Mouse (Mus musculus): ENCODE results near the gene Foxd1. TPM values are rescaled to one million over a fixed set of nuclear protein-coding genes. Genes with fewer than 3 reads are reported as not detected.

Gene Foxd1
- total and polyA plus RNA-seq, 3 experiments, result 0.05 TPM; not detected in 2

DNA sequence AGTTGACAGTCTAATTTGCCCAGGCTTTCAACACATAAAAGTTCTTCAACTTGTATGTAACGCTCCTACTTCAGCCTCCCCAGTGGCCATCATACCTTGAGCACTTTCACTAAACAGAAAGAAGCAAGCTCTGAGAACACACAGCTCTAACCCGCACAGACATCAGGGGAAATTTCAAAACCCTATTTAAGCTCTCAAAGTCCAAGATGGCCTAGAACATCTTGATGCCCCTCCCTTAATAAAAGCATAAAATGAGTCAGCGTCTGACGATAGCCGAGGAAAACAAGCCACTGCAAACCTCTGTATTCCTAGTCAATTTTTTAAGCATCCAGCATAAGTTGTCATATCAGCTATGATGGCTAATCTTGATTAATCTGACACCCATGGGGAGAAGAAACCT lies 42.4 kb upstream of the Foxd1 start:
- DNase-seq (ENCODE audit: low spot score), result no peak
- no peaks in the 10 kb centered on the region for H3K27me3 ChIP-seq (ENCODE audit: insufficient read depth, low read length)
- TF ChIP-seq CTCF (IDR thresholded peaks at IDR 0.05; ENCODE audit: low read depth, low read length) (no peak), TAL1 (conservative IDR thresholded peaks at IDR 0.05; ENCODE audit: low read depth, low read length) (no peak), POLR2AphosphoS5 (IDR thresholded peaks at IDR 0.05; ENCODE audit: insufficient replicate concordance, low read depth, low read length) (no peak), GATA1 (IDR thresholded peaks at IDR 0.05; ENCODE audit: borderline replicate concordance, low read length) (no peak)
- peaks cover 79% of the 10 kb centered on the region for H3K36me3 ChIP-seq (replicated peaks)
- no peaks in the 10 kb centered on the region for H3K9me3 ChIP-seq (replicated peaks)
- ATAC-seq (ENCODE audit: extremely low read depth, insufficient number of reproducible peaks, low FRiP score, poor library complexity, severe bottlenecking), result no peak
- H3K4me1 ChIP-seq (ENCODE audit: insufficient read depth, low read depth, low read length), result peaks cover 46% of the 10 kb centered on the region
- H3K4me3 ChIP-seq (ENCODE audit: low read depth, low read length), result no peak overlapping the region

- Histone ChIP-seq H3K4me3 (ENCODE audit: low read depth, low read length) (no peak overlapping the region; the same call in 1 of the 2 replicates), H3K27me3 (ENCODE audit: insufficient read depth, low read length) (no peaks in the 10 kb centered on the region), H3K4me1 (ENCODE audit: insufficient read depth, low read depth, low read length) (peaks cover 43% of the 10 kb centered on the region), H3K36me3 (replicated peaks) (peaks cover 62% of the 10 kb centered on the region), H3K9me3 (replicated peaks) (no peaks in the 10 kb centered on the region)
- DNase-seq (ENCODE audit: low spot score), result no peak
- ATAC-seq (ENCODE audit: extremely low read depth, insufficient number of reproducible peaks, low FRiP score, poor library complexity, severe bottlenecking), result no peak
- TF ChIP-seq POLR2AphosphoS5 (IDR thresholded peaks at IDR 0.05; ENCODE audit: insufficient replicate concordance, low read depth, low read length), result no peak
- no peak for TF ChIP-seq GATA1 (IDR thresholded peaks at IDR 0.05; ENCODE audit: borderline replicate concordance, low read length)
- TF ChIP-seq TAL1 (conservative IDR thresholded peaks at IDR 0.05; ENCODE audit: low read depth, low read length), result no peak
- TF ChIP-seq GATA2 (IDR thresholded peaks at IDR 0.05; ENCODE audit: borderline replicate concordance, low read depth, low read length), result no peak
- TF ChIP-seq CTCF (IDR thresholded peaks at IDR 0.05; ENCODE audit: low read depth, low read length), result no peak
These were observed 40.4 kb upstream of the Foxd1 start for GRCm38 (mm10) chr13:98313631-98314030.

DNA sequence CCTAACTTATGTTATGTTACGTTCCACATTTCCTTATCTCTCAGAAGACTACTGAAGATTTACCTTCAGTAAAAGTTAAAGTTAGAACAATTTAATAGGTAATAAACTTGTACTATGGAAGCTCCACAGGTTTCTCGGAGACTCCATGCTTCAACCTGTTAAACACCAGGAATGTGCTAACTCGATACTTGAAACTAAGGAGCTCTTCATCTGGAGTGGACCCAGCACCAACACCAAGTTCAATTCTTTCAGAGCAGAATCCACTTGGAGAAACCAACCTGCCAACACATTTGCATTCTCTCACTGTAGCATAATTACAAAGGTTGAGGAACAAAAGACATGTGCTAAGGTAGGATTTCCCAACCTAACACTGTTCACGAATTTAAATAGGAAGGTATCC lies 38.9 kb upstream of the Foxd1 start:
- no peak for ATAC-seq (ENCODE audit: extremely low read depth, insufficient number of reproducible peaks, low FRiP score, poor library complexity, severe bottlenecking)
- peak overlapping the region; percentile 57 for H3K4me3 ChIP-seq (ENCODE audit: low read depth, low read length)
- H3K4me1 ChIP-seq (ENCODE audit: insufficient read depth, low read depth, low read length), result peaks cover 45% of the 10 kb centered on the region
- peaks cover 50% of the 10 kb centered on the region for H3K36me3 ChIP-seq (replicated peaks)
- no peaks in the 10 kb centered on the region for H3K27me3 ChIP-seq (ENCODE audit: insufficient read depth, low read length)
- TF ChIP-seq CTCF (IDR thresholded peaks at IDR 0.05; ENCODE audit: low read depth, low read length), result no peak
- TF ChIP-seq TAL1 (conservative IDR thresholded peaks at IDR 0.05; ENCODE audit: low read depth, low read length), result no peak
- no peak for TF ChIP-seq GATA1 (IDR thresholded peaks at IDR 0.05; ENCODE audit: borderline replicate concordance, low read length)
- no peak for TF ChIP-seq GATA2 (IDR thresholded peaks at IDR 0.05; ENCODE audit: borderline replicate concordance, low read depth, low read length)
- TF ChIP-seq POLR2AphosphoS5 (IDR thresholded peaks at IDR 0.05; ENCODE audit: insufficient replicate concordance, low read depth, low read length), result no peak
- no peaks in the 10 kb centered on the region for H3K9me3 ChIP-seq (replicated peaks)
- DNase-seq (ENCODE audit: low spot score), result no peak

DNA sequence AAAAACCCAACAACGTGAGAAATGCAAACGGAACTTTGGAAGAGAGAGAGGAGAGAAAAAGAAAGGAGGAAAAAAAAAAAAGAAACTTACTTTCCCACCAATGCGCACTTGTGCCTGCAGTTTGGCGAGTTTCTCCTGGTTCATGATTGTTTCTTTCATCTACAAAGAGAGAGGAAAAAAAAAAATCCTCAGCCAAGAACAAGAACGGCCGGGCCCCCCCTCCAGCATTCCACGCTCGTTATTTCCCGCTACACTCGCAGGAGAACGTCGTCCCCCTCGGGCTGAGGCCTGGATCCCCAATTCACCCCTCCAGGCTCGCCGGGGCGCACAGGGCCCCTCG lies 37.9 kb upstream of the Foxd1 start:
- Histone ChIP-seq H3K27me3 (ENCODE audit: insufficient read depth, low read length) (no peaks in the 10 kb centered on the region), H3K4me3 (ENCODE audit: low read depth, low read length) (peak overlapping the region; percentile 92), H3K9me3 (replicated peaks) (no peaks in the 10 kb centered on the region), H3K36me3 (replicated peaks) (peaks cover 44% of the 10 kb centered on the region), H3K4me1 (ENCODE audit: insufficient read depth, low read depth, low read length) (peaks cover 40% of the 10 kb centered on the region)
- ATAC-seq (ENCODE audit: extremely low read depth, insufficient number of reproducible peaks, low FRiP score, poor library complexity, severe bottlenecking), result no peak
- TF ChIP-seq GATA1 (IDR thresholded peaks at IDR 0.05; ENCODE audit: borderline replicate concordance, low read length) (no peak), GATA2 (IDR thresholded peaks at IDR 0.05; ENCODE audit: borderline replicate concordance, low read depth, low read length) (no peak), CTCF (IDR thresholded peaks at IDR 0.05; ENCODE audit: low read depth, low read length) (no peak), POLR2AphosphoS5 (IDR thresholded peaks at IDR 0.05; ENCODE audit: insufficient replicate concordance, low read depth, low read length) (no peak)
- no peak for DNase-seq (ENCODE audit: low spot score)

DNA sequence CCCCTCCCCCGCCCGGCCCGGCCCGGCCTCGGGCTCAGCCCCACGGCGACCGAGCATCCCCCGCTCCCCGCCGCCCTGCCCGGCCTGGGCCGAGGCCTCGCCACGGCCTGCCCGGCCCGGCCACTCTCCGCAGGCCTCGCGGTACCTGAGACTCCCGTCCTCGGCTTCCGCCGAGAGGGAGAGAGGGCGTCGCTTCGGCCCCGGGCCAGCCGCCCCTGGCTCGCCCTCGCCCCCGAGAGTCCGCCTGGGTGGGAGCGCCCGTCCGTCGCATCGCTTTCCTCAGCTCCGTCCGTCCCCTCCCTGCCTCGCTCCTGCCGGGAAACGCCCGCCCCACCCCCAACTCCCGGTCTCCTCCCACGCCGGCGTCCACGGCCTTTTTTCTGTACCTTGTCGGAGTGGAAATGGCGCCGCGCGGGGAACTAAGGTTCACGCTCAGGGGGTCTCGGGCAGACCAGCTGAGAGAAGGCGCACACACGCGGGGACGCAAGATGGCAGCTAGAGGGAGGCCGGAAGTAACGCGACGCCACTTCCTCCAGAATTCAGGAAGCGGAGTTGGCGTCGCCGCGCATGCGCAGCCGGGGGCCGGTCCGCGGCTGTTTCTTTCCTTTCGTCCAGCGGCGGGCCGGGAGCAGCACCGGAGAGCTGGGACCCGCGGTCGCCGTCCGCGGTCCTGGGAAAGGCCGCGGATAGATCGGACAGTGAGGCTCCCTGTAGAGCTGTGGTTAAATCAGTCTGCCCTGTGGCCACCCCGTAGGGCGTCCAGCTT lies 37.4 kb upstream of the Foxd1 start, which contains the start of gene Btf3:
Gene Btf3 (minus strand): TSS at position 527 of the 766 bp plus-strand sequence.
- no peaks in the 10 kb centered on the region for H3K9me3 ChIP-seq (replicated peaks)
- ATAC-seq (ENCODE audit: extremely low read depth, insufficient number of reproducible peaks, low FRiP score, poor library complexity, severe bottlenecking) (peak; percentile 62; the same call in 1 of the 2 replicates), DNase-seq (ENCODE audit: low spot score) (peak; percentile 88)
- peaks cover 34% of the 10 kb centered on the region for H3K4me1 ChIP-seq (ENCODE audit: insufficient read depth, low read depth, low read length)
- peaks cover 44% of the 10 kb centered on the region for H3K36me3 ChIP-seq (replicated peaks)
- peak within 1 kb of the TSS; percentile 92 for H3K4me3 ChIP-seq (ENCODE audit: low read depth, low read length)
- no peak for TF ChIP-seq GATA1 (IDR thresholded peaks at IDR 0.05; ENCODE audit: borderline replicate concordance, low read length)
- no peak for TF ChIP-seq POLR2AphosphoS5 (IDR thresholded peaks at IDR 0.05; ENCODE audit: insufficient replicate concordance, low read depth, low read length)
- TF ChIP-seq GATA2 (IDR thresholded peaks at IDR 0.05; ENCODE audit: borderline replicate concordance, low read depth, low read length), result no peak
- no peak for TF ChIP-seq TAL1 (conservative IDR thresholded peaks at IDR 0.05; ENCODE audit: low read depth, low read length)
- no peak for TF ChIP-seq CTCF (IDR thresholded peaks at IDR 0.05; ENCODE audit: low read depth, low read length)
- H3K27me3 ChIP-seq (ENCODE audit: insufficient read depth, low read length), result no peaks in the 10 kb centered on the region

DNA sequence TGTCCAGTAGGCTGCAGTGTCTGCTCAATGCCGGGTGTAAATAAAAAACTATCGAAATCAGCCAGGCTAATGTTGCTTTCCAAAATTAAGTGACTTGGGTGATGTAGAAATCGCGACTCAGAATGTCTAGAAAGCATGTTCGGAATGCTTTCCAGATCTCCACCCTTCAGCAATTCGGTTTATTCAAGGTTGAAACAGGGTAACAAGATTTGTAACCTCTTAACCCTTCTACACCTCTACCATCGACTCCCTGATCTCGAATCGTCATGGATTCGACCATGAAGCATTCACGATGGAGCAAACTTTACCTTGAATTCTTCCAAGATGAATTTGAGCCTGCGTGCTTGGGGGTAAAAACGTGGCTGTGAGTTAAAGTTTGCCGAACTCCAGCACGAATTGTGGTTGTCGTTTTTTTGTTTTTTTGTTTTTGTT lies 36.8 kb upstream of the Foxd1 start:
- no peaks in the 10 kb centered on the region for H3K9me3 ChIP-seq (replicated peaks)
- peak; percentile 8 for DNase-seq (ENCODE audit: low spot score)
- peaks cover 41% of the 10 kb centered on the region for H3K36me3 ChIP-seq (replicated peaks)
- H3K4me3 ChIP-seq (ENCODE audit: low read depth, low read length), result peak overlapping the region; percentile 92
- no peaks in the 10 kb centered on the region for H3K27me3 ChIP-seq (ENCODE audit: insufficient read depth, low read length)
- no peak for ATAC-seq (ENCODE audit: extremely low read depth, insufficient number of reproducible peaks, low FRiP score, poor library complexity, severe bottlenecking)
- peaks cover 28% of the 10 kb centered on the region for H3K4me1 ChIP-seq (ENCODE audit: insufficient read depth, low read depth, low read length)
- TF ChIP-seq GATA1 (IDR thresholded peaks at IDR 0.05; ENCODE audit: borderline replicate concordance, low read length) (no peak), GATA2 (IDR thresholded peaks at IDR 0.05; ENCODE audit: borderline replicate concordance, low read depth, low read length) (no peak), CTCF (IDR thresholded peaks at IDR 0.05; ENCODE audit: low read depth, low read length) (no peak)
